Mouse (Mus musculus): ENCODE data around the gene Actr2.

Gene Actr2

DNA sequence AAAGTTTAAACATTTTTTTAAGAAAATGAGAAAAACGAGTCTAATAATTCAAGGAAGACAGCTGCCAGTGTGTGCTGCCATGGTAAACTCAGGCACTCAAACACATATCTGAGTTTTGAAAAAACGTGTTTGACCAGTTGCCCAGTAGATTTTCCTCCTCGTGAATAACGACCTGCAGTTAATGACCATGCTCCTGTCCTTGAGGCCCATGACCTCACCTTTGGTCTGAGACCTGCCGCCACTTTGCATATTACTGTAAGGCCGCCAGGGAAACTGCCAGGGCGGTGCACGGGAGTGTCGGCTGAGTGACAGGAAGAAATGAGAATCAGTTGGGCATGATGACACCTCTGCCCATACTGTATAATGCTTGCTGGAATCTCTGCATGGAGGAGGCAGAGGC is 85.0 kb downstream of the Actr2 start:
- Histone ChIP-seq H3K27me3 (ENCODE audit: control insufficient read depth, insufficient read depth, low read length, poor library complexity, severe bottlenecking) (no peaks in the 10 kb centered on the region), H3K36me3 (ENCODE audit: control insufficient read depth, insufficient read depth, low read length, poor library complexity, severe bottlenecking) (no peaks in the 10 kb centered on the region)
- DNase-seq (ENCODE audit: low read depth, low spot score), result no peak

DNA sequence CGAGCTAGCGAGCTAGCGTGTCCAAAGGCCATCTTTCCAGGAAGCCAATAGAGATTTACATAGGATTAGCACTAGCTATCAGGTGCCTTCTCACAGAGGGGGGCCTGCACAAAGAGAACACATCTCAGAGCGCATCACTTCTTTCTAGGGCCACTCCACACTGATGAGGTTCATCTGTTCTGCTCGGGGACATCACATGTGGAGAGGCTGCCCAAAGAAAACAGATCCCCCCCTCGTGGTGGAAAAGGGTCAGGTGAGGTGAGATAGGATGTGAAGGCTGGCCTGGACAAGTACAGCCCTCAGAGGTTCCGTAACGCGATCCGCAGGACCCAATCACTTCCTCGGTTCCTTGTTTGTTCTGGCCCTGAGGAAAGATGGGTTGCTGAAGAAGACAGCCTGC is 86.8 kb downstream of the Actr2 start:
- DNase-seq (ENCODE audit: low read depth, low spot score), result no peak
- H3K27me3 ChIP-seq (ENCODE audit: control insufficient read depth, insufficient read depth, low read length, poor library complexity, severe bottlenecking), result no peaks in the 10 kb centered on the region
- no peaks in the 10 kb centered on the region; the same call in 1 of the 2 replicates for H3K36me3 ChIP-seq (ENCODE audit: control insufficient read depth, insufficient read depth, low read length, poor library complexity, severe bottlenecking)

- Histone ChIP-seq H3K36me3 (ENCODE audit: control insufficient read depth, insufficient read depth, low read length, poor library complexity, severe bottlenecking) (peaks cover 2% of the 10 kb centered on the region; the same call in 1 of the 2 replicates), H3K27me3 (ENCODE audit: control insufficient read depth, insufficient read depth, low read length, poor library complexity, severe bottlenecking) (no peaks in the 10 kb centered on the region)
- no peak for DNase-seq (ENCODE audit: low read depth, low spot score)
These were observed 89.7 kb downstream of the Actr2 start for GRCm38 (mm10) chr11:20022911-20023482.

DNA sequence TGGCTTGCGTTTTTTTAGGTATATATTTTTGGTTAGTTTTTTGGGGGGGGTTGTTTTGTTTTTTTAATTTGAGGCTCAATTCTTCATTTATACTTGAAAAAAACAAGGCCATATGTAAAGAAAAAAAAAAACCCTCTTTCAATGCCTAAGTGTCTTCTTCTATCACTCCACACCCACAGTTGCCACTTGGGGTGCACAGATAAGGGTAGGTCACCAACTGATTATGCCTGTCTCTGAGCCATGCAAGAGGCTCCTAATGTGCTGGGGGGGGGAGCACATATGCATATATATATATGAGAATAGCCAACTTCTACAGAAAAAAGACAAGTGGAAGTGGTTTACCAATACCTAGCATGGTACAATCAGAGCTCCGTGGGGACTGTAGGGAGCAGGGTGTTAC is 90.3 kb downstream of the Actr2 start:
- Histone ChIP-seq H3K27me3 (ENCODE audit: control insufficient read depth, insufficient read depth, low read length, poor library complexity, severe bottlenecking) (no peaks in the 10 kb centered on the region), H3K36me3 (ENCODE audit: control insufficient read depth, insufficient read depth, low read length, poor library complexity, severe bottlenecking) (peaks cover 2% of the 10 kb centered on the region; the same call in 1 of the 2 replicates)
- DNase-seq (ENCODE audit: low read depth, low spot score), result no peak

DNA sequence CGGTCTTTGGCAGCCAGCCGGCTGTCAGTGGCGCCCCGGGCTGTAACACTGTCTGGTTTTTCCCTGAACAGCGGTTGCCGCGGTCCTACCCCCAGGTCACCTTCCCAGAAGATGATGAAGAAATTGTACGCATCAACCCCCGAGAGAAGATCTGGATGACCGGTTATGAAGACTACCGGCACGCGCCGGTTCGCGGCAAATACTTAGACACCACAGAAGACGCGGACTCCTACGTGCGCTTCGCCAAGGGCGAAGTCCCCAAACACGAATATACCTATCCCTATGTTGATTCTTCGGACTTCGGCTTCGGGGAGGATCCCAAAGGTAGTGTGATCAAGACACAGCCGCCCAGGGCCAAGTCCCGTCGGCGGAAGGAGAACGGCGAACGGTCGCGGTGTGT is 92.0 kb downstream of the Actr2 start:
- Histone ChIP-seq H3K27me3 (ENCODE audit: control insufficient read depth, insufficient read depth, low read length, poor library complexity, severe bottlenecking) (no peaks in the 10 kb centered on the region), H3K36me3 (ENCODE audit: control insufficient read depth, insufficient read depth, low read length, poor library complexity, severe bottlenecking) (peaks cover 2% of the 10 kb centered on the region; the same call in 1 of the 2 replicates)
- no peak for DNase-seq (ENCODE audit: low read depth, low spot score)

GRCm38 (mm10) chr11:20018905-20019304 is 93.8 kb downstream of the Actr2 start:
- DNase-seq (ENCODE audit: low read depth, low spot score), result no peak
- no peaks in the 10 kb centered on the region for H3K27me3 ChIP-seq (ENCODE audit: control insufficient read depth, insufficient read depth, low read length, poor library complexity, severe bottlenecking)
- peaks cover 2% of the 10 kb centered on the region; the same call in 1 of the 2 replicates for H3K36me3 ChIP-seq (ENCODE audit: control insufficient read depth, insufficient read depth, low read length, poor library complexity, severe bottlenecking)

- peaks cover 2% of the 10 kb centered on the region; the same call in 1 of the 2 replicates for H3K36me3 ChIP-seq (ENCODE audit: control insufficient read depth, insufficient read depth, low read length, poor library complexity, severe bottlenecking)
- DNase-seq (ENCODE audit: low read depth, low spot score), result no peak
- no peaks in the 10 kb centered on the region for H3K27me3 ChIP-seq (ENCODE audit: control insufficient read depth, insufficient read depth, low read length, poor library complexity, severe bottlenecking)
These were observed 94.8 kb downstream of the Actr2 start for GRCm38 (mm10) chr11:20017937-20018336.

DNA sequence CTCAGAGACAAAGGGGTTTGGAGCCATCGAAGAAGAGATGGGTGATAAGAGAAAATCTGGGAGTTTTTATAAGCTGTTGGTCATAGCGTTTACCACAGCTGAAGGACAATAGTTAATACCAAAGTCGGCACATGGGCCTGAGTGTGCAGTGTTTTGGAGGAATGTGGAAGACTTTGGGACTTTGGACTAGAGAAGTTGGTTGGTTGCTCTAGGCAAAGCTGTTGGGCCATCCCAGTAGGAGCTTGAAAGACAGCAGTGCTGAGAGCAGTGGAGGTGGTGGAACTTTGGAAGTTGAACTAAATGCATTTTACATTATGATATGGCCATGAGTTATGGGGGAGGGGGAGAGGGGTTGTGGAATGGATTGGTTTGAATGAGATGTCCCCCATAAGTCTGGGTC is 99.3 kb downstream of the Actr2 start:
- Histone ChIP-seq H3K27me3 (ENCODE audit: control insufficient read depth, insufficient read depth, low read length, poor library complexity, severe bottlenecking) (no peaks in the 10 kb centered on the region), H3K36me3 (ENCODE audit: control insufficient read depth, insufficient read depth, low read length, poor library complexity, severe bottlenecking) (no peaks in the 10 kb centered on the region)
- no peak for DNase-seq (ENCODE audit: low read depth, low spot score)

Data from splenic B cell, adult 2 months (primary cell).